Mouse (Mus musculus): ENCODE measurements around the gene Arid4a.

DNA sequence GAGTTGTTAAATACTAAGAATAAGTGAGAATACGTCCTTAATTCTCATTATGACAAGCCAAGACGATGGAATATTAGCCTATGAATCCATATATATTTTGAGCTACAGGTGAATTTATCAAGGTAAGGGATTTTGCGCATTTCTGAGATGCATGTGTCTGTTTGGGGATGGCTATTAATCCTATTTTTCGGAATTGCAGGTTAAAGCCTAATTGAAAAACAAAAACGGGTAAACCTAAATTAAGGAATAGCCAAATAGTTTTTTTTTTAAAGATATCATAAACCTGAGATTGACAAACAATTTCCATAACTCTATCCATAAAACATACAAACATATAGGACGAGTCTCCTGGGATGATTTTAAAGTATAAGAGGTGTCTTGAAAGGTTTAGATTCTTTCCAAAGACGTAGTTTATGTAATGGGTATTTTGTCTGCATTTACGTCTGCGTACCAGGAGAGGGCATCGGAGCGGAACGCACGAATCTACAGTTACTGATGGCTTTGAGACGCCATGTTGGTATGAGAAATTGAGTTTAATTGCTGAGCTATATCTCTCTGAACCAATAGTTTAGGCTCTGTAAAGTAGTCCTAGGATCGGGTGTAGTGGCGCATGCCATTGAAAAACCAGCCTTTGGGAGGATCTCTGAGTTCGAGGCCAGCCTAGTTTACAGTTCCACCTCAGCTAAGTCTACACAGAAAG lies 46.2 kb upstream of the Arid4a start:
- TF ChIP-seq POLR2A (IDR thresholded peaks at IDR 0.05; ENCODE audit: control insufficient read depth in 1 of 2, insufficient read depth in 1 of 2, low read depth in 1 of 2, low read length in 2 of 2, poor library complexity in 1 of 2) (0 out of 4 replicates have a peak, but pooled peaks of 1 of the 2 experiments have one; percentile 19), GABPA (IDR thresholded peaks at IDR 0.05; ENCODE audit: low read depth, low read length) (no peak)
